Mouse (Mus musculus) midbrain, embryonic 12.5 days (tissue): ENCODE measurements around the gene Tspan18. TPM values are rescaled to one million over a fixed set of nuclear protein-coding genes. Genes with fewer than 3 reads are reported as not detected.
A peak's percentile ranks its signal among the peaks of the same experiment; 100 is the strongest.

Experiments
- ATAC-seq: fragments of 200-750 bp; cut with Nextera tagmentation; 2 replicates; pipeline ENCODE4 v1.8.0; 2017; ENCODE audit warnings: low read depth, moderate TSS enrichment, moderate library complexity; ENCODE audit not compliant: low FRiP score
- H3K27ac ChIP-seq: fragments of 300-500 bp; sonication (generic); replicated peaks from 2 replicates; pipeline ENCODE4 v1.5.1; 2016; ENCODE audit warnings: mild to moderate bottlenecking
- H3K27me3 ChIP-seq: fragments of 300-500 bp; sonication (generic); 2 replicates; pipeline ENCODE4 v1.6.1; 2016; ENCODE audit warnings: mild to moderate bottlenecking
- H3K36me3 ChIP-seq: fragments of 300-500 bp; sonication (generic); 2 replicates; pipeline ENCODE4 v1.6.1; 2016
- H3K4me1 ChIP-seq: fragments of 300-500 bp; sonication (generic); 2 replicates; pipeline ENCODE4 v1.6.1; 2016
- H3K4me2 ChIP-seq: fragments of 300-500 bp; sonication (generic); replicated peaks from 2 replicates; pipeline ENCODE4 v1.6.1; 2016; ENCODE audit warnings: mild to moderate bottlenecking, moderate library complexity
- H3K4me3 ChIP-seq: fragments of 300-500 bp; sonication (generic); 2 replicates; pipeline ENCODE4 v1.5.1; 2016; ENCODE audit warnings: mild to moderate bottlenecking
- H3K9ac ChIP-seq: fragments of 300-500 bp; sonication (generic); replicated peaks from 2 replicates; pipeline ENCODE4 v1.6.1; 2016; ENCODE audit warnings: mild to moderate bottlenecking, moderate library complexity
- H3K9me3 ChIP-seq: fragments of 300-500 bp; sonication (generic); 2 replicates; pipeline ENCODE4 v1.6.1; 2016; ENCODE audit warnings: mild to moderate bottlenecking
- WGBS: fragments of 180-500 bp; shearing (Covaris S2); methylation state at CpG from one replicate; pipeline ENCODE4 v1.1.7; 2016; 5-methylcytosine and 5-hydroxymethylcytosine counted together
- polyA plus RNA-seq: library from polyadenylated mRNA; unstranded; fragments of >200 nt; fragmentation: Nextera tagmentation; extraction: Ambion mirVana; gene quantifications from 2 replicates; pipeline ENCODE4 v1.2.1, GENCODE M21; 2016

Tspan18 gene
- 24.6 and 34.1 TPM in 2 replicates for polyA plus RNA-seq

GRCm38 (mm10) chr2:93333817-93334731 is at the start of gene Tspan18:
Tspan18 (minus strand) TSS chr2:93334505.
- no peaks in the 10 kb centered on the region for H3K9me3 ChIP-seq
- peak within 1 kb of the TSS; percentile 81 for H3K9ac ChIP-seq
- peak within 1 kb of the TSS; percentile 74 for H3K4me3 ChIP-seq
- H3K27me3 ChIP-seq: peaks cover 15% of the 10 kb centered on the region
- ATAC-seq: peak; percentile 83
- H3K27ac ChIP-seq: peak within 1 kb of the TSS; percentile 79
- WGBS: under 1% methylated on average over 80 of the region's 95 CpGs
- H3K36me3 ChIP-seq: no peaks in the 10 kb centered on the region
- H3K4me1 ChIP-seq: peaks cover 50% of the 10 kb centered on the region
- peak within 1 kb of the TSS; percentile 98 for H3K4me2 ChIP-seq

DNA sequence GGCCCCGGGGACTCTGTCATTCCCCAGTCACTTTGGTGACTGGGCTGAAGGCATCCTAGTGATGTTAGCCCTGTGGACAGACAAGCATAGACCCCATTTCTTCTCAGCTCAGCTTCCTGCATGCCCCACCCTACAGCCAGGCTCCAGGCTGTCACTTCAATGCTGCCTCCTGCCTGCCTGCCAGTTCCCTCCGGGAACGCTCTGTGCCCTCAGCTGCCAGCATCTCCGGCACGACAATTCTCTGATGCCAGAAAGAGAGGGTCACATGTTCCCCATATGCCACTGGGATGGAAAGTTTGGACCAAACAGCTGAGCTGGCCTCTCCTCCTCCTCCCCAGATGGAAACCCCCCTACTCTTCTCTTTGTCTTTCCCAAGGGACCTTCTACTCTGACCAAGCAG is 49.5 kb upstream of the Tspan18 start:
- H3K4me1 ChIP-seq: no peaks in the 10 kb centered on the region; the same call in 1 of the 2 replicates
- H3K27me3 ChIP-seq: 0 out of 2 replicates have a peak, but pooled peaks cover 5% of the 10 kb centered on the region
- 77% methylated on average over 5 of the region's 5 CpGs for WGBS
- no peak overlapping the region for H3K4me2 ChIP-seq
- H3K27ac ChIP-seq: no peak overlapping the region
- no peak overlapping the region for H3K4me3 ChIP-seq
- no peak overlapping the region for H3K9ac ChIP-seq
- no peaks in the 10 kb centered on the region for H3K36me3 ChIP-seq
- no peak for ATAC-seq
- no peaks in the 10 kb centered on the region for H3K9me3 ChIP-seq

DNA sequence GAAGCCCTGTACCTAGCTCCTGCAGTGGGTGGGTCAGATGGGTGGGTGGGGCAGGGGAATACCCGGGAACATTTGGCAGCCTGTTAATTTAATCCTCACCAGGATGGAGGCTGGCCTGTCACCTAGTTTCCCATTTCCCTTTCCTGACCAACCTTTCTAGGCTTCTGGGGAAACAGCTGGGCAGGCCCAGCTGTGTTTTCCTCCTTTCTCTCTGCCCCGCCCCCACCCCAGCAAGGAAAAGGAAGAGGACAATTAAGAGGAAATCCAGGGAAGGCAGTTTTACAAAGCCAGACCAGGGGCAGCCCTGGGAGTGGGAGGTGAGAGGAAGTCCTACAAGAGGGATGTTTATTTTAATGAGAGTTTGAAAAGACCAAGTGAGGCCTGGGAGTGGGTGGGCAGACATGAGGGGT is 46.4 kb upstream of the Tspan18 start:
- H3K36me3 ChIP-seq: no peaks in the 10 kb centered on the region
- 0 out of 2 replicates have a peak, but pooled peaks cover 7% of the 10 kb centered on the region for H3K27me3 ChIP-seq
- H3K9me3 ChIP-seq: no peaks in the 10 kb centered on the region
- WGBS: 39% methylated on average over 2 of the region's 2 CpGs
- no peaks in the 10 kb centered on the region; the same call in 1 of the 2 replicates for H3K4me1 ChIP-seq
- H3K4me3 ChIP-seq: no peak overlapping the region
- H3K9ac ChIP-seq: no peak overlapping the region
- no peak overlapping the region for H3K4me2 ChIP-seq
- no peak for ATAC-seq
- H3K27ac ChIP-seq: no peak overlapping the region

DNA sequence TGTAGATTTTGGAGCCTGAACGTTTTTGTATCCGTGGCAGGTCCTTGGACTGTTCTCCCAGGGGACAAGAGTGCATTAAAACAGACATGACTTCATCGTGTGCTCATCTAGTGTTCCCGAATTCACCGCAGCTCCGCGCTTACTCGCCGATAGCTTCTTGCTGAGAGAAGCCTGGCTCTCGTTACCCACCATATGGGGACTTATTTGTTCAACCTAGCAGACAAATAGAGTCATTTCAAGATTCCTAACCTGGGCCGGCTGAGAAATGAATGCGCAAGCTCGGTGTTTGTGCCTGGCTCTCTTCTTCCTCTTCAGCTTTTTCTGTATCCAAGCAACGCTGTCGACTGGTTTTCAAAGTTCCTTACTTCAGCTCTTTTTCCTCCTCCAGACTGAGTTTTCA is 43.5 kb upstream of the Tspan18 start:
- Histone ChIP-seq H3K4me3 (no peak overlapping the region), H3K4me1 (no peaks in the 10 kb centered on the region; the same call in 1 of the 2 replicates), H3K9ac (no peak overlapping the region), H3K27ac (no peak overlapping the region), H3K36me3 (no peaks in the 10 kb centered on the region), H3K9me3 (no peaks in the 10 kb centered on the region), H3K27me3 (0 out of 2 replicates have a peak, but pooled peaks cover 7% of the 10 kb centered on the region), H3K4me2 (no peak overlapping the region)
- ATAC-seq: no peak
- WGBS: 73% methylated on average over 15 of the region's 15 CpGs

GRCm38 (mm10) chr2:93377157-93377556 is 42.9 kb upstream of the Tspan18 start:
- 93% methylated on average over 3 of the region's 3 CpGs for WGBS
- Histone ChIP-seq H3K9me3 (no peaks in the 10 kb centered on the region), H3K4me2 (no peak overlapping the region), H3K4me1 (peaks cover 3% of the 10 kb centered on the region; the same call in 1 of the 2 replicates), H3K4me3 (no peak overlapping the region), H3K27ac (no peak overlapping the region), H3K27me3 (0 out of 2 replicates have a peak, but pooled peaks cover 7% of the 10 kb centered on the region), H3K9ac (no peak overlapping the region), H3K36me3 (no peaks in the 10 kb centered on the region)
- no peak for ATAC-seq

- ATAC-seq: no peak
- Histone ChIP-seq H3K27ac (no peak overlapping the region), H3K9ac (no peak overlapping the region), H3K36me3 (no peaks in the 10 kb centered on the region), H3K27me3 (no peaks in the 10 kb centered on the region), H3K9me3 (no peaks in the 10 kb centered on the region), H3K4me1 (peaks cover 10% of the 10 kb centered on the region), H3K4me2 (no peak overlapping the region), H3K4me3 (no peak overlapping the region)
- 96% methylated on average over 10 of the region's 10 CpGs for WGBS
These were observed 38.6 kb upstream of the Tspan18 start for GRCm38 (mm10) chr2:93372872-93373271.

DNA sequence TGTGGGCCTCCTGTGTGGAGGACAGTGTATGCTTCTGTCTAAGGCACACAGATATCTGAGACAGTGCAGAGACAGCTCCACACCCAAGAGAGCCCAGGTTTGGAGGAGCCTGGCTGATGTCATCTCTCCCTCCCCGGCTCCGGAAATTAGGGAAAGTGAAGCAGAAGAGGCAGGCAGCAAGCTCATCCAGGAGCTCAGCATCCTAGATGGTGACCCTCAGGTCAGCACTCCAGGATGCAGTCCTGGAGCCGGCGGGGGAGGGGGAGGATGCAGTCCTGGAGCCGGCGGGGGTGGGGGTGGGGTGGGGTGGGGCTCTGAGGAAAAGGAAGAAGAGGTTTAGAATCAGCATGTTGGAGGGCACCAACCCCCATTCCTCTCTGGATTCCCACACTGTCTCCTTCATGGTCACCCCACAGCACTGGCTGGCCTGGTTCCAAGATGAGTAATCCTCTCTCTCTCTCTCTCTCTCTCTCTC is 37.8 kb upstream of the Tspan18 start:
- no peak overlapping the region for H3K27ac ChIP-seq
- no peaks in the 10 kb centered on the region for H3K27me3 ChIP-seq
- H3K36me3 ChIP-seq: no peaks in the 10 kb centered on the region
- peaks cover 16% of the 10 kb centered on the region for H3K4me1 ChIP-seq
- H3K9me3 ChIP-seq: no peaks in the 10 kb centered on the region
- H3K4me3 ChIP-seq: no peak overlapping the region
- no peak overlapping the region for H3K9ac ChIP-seq
- 20% methylated on average over 4 of the region's 6 CpGs for WGBS
- ATAC-seq: no peak
- no peak overlapping the region for H3K4me2 ChIP-seq

GRCm38 (mm10) chr2:93368954-93369353 is 34.6 kb upstream of the Tspan18 start:
- Histone ChIP-seq H3K4me3 (no peak overlapping the region), H3K4me1 (peaks cover 16% of the 10 kb centered on the region), H3K36me3 (no peaks in the 10 kb centered on the region), H3K4me2 (no peak overlapping the region), H3K9ac (no peak overlapping the region), H3K9me3 (no peaks in the 10 kb centered on the region), H3K27ac (no peak overlapping the region), H3K27me3 (no peaks in the 10 kb centered on the region; the same call in 1 of the 2 replicates)
- 78% methylated on average over 8 of the region's 8 CpGs for WGBS
- ATAC-seq: no peak

DNA sequence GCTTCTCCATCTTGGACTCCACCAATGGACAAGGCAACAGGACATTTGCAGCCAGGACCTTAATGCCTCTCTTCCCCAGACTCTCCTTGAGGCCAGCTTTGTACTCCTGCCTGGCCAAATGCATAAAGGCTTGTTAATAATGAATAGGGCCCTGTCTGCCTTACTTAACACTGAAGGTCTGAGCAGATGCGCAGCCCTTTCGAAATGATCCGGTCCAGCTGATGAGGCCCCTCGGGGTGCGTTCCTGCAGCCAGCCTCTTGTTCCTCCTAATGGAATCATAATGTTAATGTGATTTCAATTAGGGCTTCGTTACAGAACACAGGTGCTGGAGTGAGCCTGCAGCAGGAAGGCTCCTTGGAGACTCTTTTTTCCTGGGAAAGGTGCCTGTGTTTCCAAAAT is 33.7 kb upstream of the Tspan18 start:
- peak overlapping the region; percentile 42 for H3K27ac ChIP-seq
- 49% methylated on average over 6 of the region's 6 CpGs for WGBS
- peak; percentile 65 for ATAC-seq
- H3K4me2 ChIP-seq: no peak overlapping the region
- no peaks in the 10 kb centered on the region; the same call in 1 of the 2 replicates for H3K27me3 ChIP-seq
- H3K9me3 ChIP-seq: no peaks in the 10 kb centered on the region
- H3K9ac ChIP-seq: no peak overlapping the region
- peaks cover 16% of the 10 kb centered on the region for H3K4me1 ChIP-seq
- no peaks in the 10 kb centered on the region for H3K36me3 ChIP-seq
- no peak overlapping the region for H3K4me3 ChIP-seq

- Histone ChIP-seq H3K4me2 (no peak overlapping the region), H3K4me1 (peaks cover 14% of the 10 kb centered on the region), H3K36me3 (no peaks in the 10 kb centered on the region), H3K27ac (no peak overlapping the region), H3K9me3 (no peaks in the 10 kb centered on the region), H3K4me3 (no peak overlapping the region), H3K9ac (no peak overlapping the region), H3K27me3 (no peaks in the 10 kb centered on the region; the same call in 1 of the 2 replicates)
- ATAC-seq: no peak
- WGBS: 74% methylated on average over 9 of the region's 9 CpGs
These were observed 31.1 kb upstream of the Tspan18 start for GRCm38 (mm10) chr2:93365411-93365810.

DNA sequence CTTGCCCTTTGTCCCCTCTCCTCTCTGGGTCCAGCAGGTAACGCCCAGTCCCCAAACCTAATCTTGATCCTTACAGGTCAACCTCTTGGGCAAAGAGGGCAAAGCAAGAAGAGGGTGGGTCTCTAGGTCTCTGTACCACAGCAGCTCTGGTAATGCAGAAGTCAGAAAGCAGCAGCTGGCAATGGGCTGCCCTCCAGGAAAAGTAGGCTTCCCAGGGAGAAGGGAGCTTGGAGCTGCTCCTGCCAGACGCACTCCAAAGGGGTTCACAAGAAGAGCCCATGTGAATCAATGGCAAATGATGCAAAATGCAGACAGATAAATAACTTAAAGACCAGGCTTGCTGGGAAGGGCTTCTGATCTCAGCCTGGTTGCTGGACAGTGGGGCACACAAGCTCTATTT is 30.6 kb upstream of the Tspan18 start:
- Histone ChIP-seq H3K4me1 (peaks cover 14% of the 10 kb centered on the region), H3K9ac (no peak overlapping the region), H3K27ac (no peak overlapping the region), H3K9me3 (no peaks in the 10 kb centered on the region), H3K4me3 (no peak overlapping the region), H3K36me3 (no peaks in the 10 kb centered on the region), H3K27me3 (no peaks in the 10 kb centered on the region; the same call in 1 of the 2 replicates), H3K4me2 (no peak overlapping the region)
- WGBS: 71% methylated on average over 2 of the region's 2 CpGs
- ATAC-seq: no peak

DNA sequence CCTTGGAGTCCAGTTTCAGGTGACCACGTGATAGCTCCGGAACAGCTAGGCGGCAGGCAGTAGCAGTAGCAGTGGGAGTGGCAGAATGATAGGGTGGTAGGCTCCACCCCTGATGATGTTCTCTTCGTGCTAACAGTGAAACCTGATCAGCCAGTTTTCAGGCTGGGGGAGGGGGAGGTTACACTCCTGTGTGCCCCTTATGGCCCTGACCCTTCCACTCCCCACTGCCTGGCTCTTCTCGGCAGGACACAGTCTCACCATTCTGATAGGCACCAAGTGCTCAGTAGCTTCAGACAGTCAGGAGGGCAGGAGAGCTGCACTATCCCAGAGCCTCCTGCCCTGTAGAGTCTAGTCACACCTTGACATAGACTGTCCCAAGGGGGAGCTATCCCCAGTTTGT is 27.1 kb upstream of the Tspan18 start:
- ATAC-seq: no peak
- H3K9ac ChIP-seq: no peak overlapping the region
- 38% methylated on average over 5 of the region's 5 CpGs for WGBS
- no peaks in the 10 kb centered on the region; the same call in none of the 2 replicates for H3K27me3 ChIP-seq
- H3K36me3 ChIP-seq: no peaks in the 10 kb centered on the region
- no peak overlapping the region for H3K4me3 ChIP-seq
- no peaks in the 10 kb centered on the region for H3K9me3 ChIP-seq
- no peak overlapping the region for H3K4me2 ChIP-seq
- H3K4me1 ChIP-seq: no peaks in the 10 kb centered on the region
- no peak overlapping the region for H3K27ac ChIP-seq
